Mouse (Mus musculus) heart, postnatal 25 days (tissue): Measurements from ENCODE around the gene Cyp4b1. TPM values are rescaled to one million over a fixed set of nuclear protein-coding genes. Genes with fewer than 3 reads are reported as not detected.

ENCODE experiments used
- total RNA-seq, 2 experiments: library from RNA; stranded (reverse); gene quantifications; 2 replicates each; pipeline ENCODE4 v1.2.3; 2021

Cyp4b1 gene
- total RNA-seq, 2 experiments from 2014 or later, result 22.8 to 27.9 TPM

Other genes with a start within 250 kb of the Cyp4b1 start
- gene Cyp4a12b, start 236.1 kb downstream of the Cyp4b1 start, total RNA-seq, result not detected
- gene Cyp4a30b, start 195.1 kb downstream of the Cyp4b1 start, total RNA-seq, result not detected
- not detected for gene Cyp4a14, start 151.6 kb downstream of the Cyp4b1 start, total RNA-seq
- not detected for gene Cyp4a10, start 129.5 kb downstream of the Cyp4b1 start, total RNA-seq
- not detected for gene Cyp4a31, start 84.1 kb downstream of the Cyp4b1 start, total RNA-seq
- gene Cyp4a32, start 46.8 kb downstream of the Cyp4b1 start, total RNA-seq, result not detected
- gene Efcab14, start 90.0 kb upstream of the Cyp4b1 start, total RNA-seq, result 10 to 100 TPM; 33.4 to 37.0 TPM
- gene Tex38, start 133.3 kb upstream of the Cyp4b1 start, total RNA-seq, result under 1 TPM; 0.55 to 0.78 TPM
- gene Atpaf1, start 137.1 kb upstream of the Cyp4b1 start, total RNA-seq, result 10 to 100 TPM; 78.8 to 79.6 TPM
- gene Mob3c, start 180.4 kb upstream of the Cyp4b1 start, total RNA-seq, result 1 to 10 TPM; 4.5 to 5.4 TPM
- gene Mknk1, start 191.5 kb upstream of the Cyp4b1 start, total RNA-seq, result 10 to 100 TPM; 19.8 to 21.9 TPM
- not detected for gene Kncn, start 236.7 kb upstream of the Cyp4b1 start, total RNA-seq
- not detected for gene 6430628N08Rik, start 242.9 kb upstream of the Cyp4b1 start, total RNA-seq